Mouse (Mus musculus) liver, embryonic 16.5 days (tissue): ENCODE results near the gene Gm21860. TPM values are rescaled to one million over a fixed set of nuclear protein-coding genes. Genes with fewer than 3 reads are reported as not detected.
A peak's percentile ranks its signal among the peaks of the same experiment; 100 is the strongest.
"Not testable (repeated sequence)": the region's sequence is repeated elsewhere in the genome, so short reads cannot be mapped to it uniquely, and the experiment has no call there.

ENCODE experiments used
- ATAC-seq: fragments of 200-750 bp; cut with Nextera tagmentation; 2 replicates; pipeline ENCODE4 v1.8.0; 2017; ENCODE audit warnings: low read depth, mild to moderate bottlenecking, moderate number of reproducible peaks, moderate library complexity
- H3K27ac ChIP-seq: fragments of 300-500 bp; sonication (generic); 2 replicates; pipeline ENCODE4 v1.5.1; 2014; ENCODE audit warnings: mild to moderate bottlenecking, low read length
- H3K27me3 ChIP-seq: fragments of 300-500 bp; sonication (generic); 2 replicates; pipeline ENCODE4 v1.6.1; 2014; ENCODE audit warnings: low read depth, low read length, mixed read lengths; ENCODE audit not compliant: control insufficient read depth, insufficient read depth
- H3K36me3 ChIP-seq: fragments of 300-500 bp; sonication (generic); 2 replicates; pipeline ENCODE4 v1.6.1; 2014; ENCODE audit warnings: mild to moderate bottlenecking; ENCODE audit not compliant: control insufficient read depth, insufficient read depth
- H3K4me1 ChIP-seq: fragments of 300-500 bp; sonication (generic); 2 replicates; pipeline ENCODE4 v1.6.1; 2014; ENCODE audit warnings: low read depth, low read length, mixed read lengths; ENCODE audit not compliant: control insufficient read depth
- H3K4me2 ChIP-seq: fragments of 300-500 bp; sonication (generic); 2 replicates; pipeline ENCODE4 v1.6.1; 2014; ENCODE audit warnings: low read depth, low read length, mixed read lengths
- H3K4me3 ChIP-seq: fragments of 300-500 bp; sonication (generic); 2 replicates; pipeline ENCODE4 v1.5.1; 2014; ENCODE audit warnings: low read depth, mild to moderate bottlenecking, low read length
- H3K9ac ChIP-seq: fragments of 300-500 bp; sonication (generic); 2 replicates; pipeline ENCODE4 v1.6.1; 2014; ENCODE audit warnings: low read depth, low read length
- H3K9me3 ChIP-seq: fragments of 300-500 bp; sonication (generic); replicated peaks from 2 replicates; pipeline ENCODE4 v1.6.1; 2016; ENCODE audit warnings: low read length; ENCODE audit not compliant: control insufficient read depth
- WGBS: fragments of 180-500 bp; shearing (Covaris S2); extraction: QIAGEN DNeasy Blood & Tissue Kit; methylation state at CpG from one replicate; pipeline ENCODE4 v1.1.7; 2014; ENCODE audit not compliant: insufficient replicate concordance; 5-methylcytosine and 5-hydroxymethylcytosine counted together
- polyA plus RNA-seq: library from polyadenylated mRNA; unstranded; fragments of >200 nt; fragmentation: Nextera tagmentation; extraction: Ambion mirVana; gene quantifications from 2 replicates; pipeline ENCODE4 v1.2.1, GENCODE M21; 2015

Gm21860 gene
- polyA plus RNA-seq, 1 experiment from 2014 or later, result not detected

- not testable (repeated sequence) for H3K4me3 ChIP-seq, H3K9ac ChIP-seq, H3K4me2 ChIP-seq, H3K27me3 ChIP-seq, H3K4me1 ChIP-seq, H3K27ac ChIP-seq
- peak; percentile 28 for ATAC-seq
- Histone ChIP-seq H3K9me3 (peaks cover 42% of the 10 kb centered on the region), H3K36me3 (peaks cover 46% of the 10 kb centered on the region)
- WGBS, result 74% methylated on average over 38 of the region's 38 CpGs
Measured at GRCm38 (mm10) chrY:90741006-90741405, 13.6 kb downstream of the Gm21860 start.

GRCm38 (mm10) chrY:90740013-90740561 lies 14.5 kb downstream of the Gm21860 start:
- peaks cover 41% of the 10 kb centered on the region for H3K36me3 ChIP-seq
- H3K4me1 ChIP-seq, result no peaks in the 10 kb centered on the region
- ATAC-seq, result no peak
- no peak overlapping the region for H3K9ac ChIP-seq
- H3K27ac ChIP-seq, result no peak overlapping the region
- H3K4me2 ChIP-seq, result no peak overlapping the region
- WGBS, result 37% methylated on average over 14 of the region's 14 CpGs
- H3K9me3 ChIP-seq, result peaks cover 42% of the 10 kb centered on the region
- H3K27me3 ChIP-seq, result no peaks in the 10 kb centered on the region
- H3K4me3 ChIP-seq, result no peak overlapping the region

DNA sequence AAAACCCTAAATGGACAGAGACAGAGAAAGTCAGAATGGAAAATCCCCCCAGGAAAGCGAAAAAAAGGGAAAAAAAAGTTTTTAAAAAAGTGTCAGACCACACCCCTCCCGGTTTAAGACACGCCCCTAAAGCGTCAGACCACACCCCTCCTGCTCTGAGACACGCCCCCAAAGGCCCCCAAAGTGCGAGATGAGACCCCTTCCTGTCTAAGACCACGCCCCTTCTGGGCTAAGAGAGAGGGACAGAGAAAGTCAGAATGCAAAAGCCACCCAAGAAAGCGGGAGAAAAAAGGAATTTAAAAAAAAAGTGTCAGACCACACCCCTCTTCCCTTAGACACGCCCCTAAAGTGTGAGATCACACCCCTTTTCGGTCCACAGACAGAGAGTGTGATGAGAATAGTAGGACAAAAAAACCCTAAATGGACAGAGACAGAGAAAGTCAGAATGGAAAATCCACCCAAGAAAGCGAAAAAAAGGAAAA lies 15.0 kb downstream of the Gm21860 start:
- H3K4me1 ChIP-seq, ATAC-seq, H3K27ac ChIP-seq, H3K9ac ChIP-seq, H3K4me3 ChIP-seq, H3K4me2 ChIP-seq, H3K27me3 ChIP-seq: not testable (repeated sequence)
- 42% methylated on average over 11 of the region's 11 CpGs for WGBS
- Histone ChIP-seq H3K36me3 (peaks cover 41% of the 10 kb centered on the region), H3K9me3 (peaks cover 42% of the 10 kb centered on the region)

DNA sequence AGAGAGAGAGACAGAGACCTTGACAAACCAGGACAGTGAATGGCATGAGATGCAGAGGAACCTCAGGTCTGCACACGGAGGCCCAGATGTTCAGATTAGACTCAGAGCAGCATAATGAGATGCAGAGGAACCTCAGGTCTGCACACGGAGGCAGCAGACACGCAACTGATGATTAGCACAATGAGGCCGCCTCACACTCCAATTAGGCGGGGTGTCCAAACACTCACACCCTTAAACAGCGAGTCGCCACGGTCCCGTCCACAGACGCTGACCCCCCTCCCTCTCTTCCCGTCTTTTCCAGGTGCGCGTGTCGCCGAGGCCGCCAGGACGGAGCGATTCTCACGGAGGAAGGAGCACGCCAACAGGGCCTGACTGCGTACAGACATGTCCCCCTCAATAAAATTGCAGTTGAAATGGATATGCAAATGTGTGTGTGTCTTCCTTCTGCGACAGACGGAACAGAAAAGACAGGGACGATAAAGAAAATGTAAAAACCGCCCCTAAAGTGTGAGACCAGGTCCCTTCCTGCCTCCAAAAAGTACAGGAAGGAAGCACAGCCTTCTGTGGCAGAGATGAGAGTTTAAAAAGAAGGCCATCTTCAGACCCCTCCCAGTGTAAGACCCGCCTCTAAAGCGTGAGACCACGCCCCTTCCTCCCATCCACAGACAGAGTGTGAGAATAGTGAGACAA lies 15.6 kb downstream of the Gm21860 start:
- H3K9ac ChIP-seq, H3K27ac ChIP-seq, H3K4me1 ChIP-seq, H3K27me3 ChIP-seq, H3K4me3 ChIP-seq, ATAC-seq, H3K4me2 ChIP-seq: not testable (repeated sequence)
- WGBS, result 62% methylated on average over 28 of the region's 28 CpGs
- Histone ChIP-seq H3K9me3 (peaks cover 38% of the 10 kb centered on the region), H3K36me3 (peaks cover 39% of the 10 kb centered on the region)

- no peak for ATAC-seq
- Histone ChIP-seq H3K36me3 (peaks cover 39% of the 10 kb centered on the region), H3K4me1 (no peaks in the 10 kb centered on the region), H3K4me2 (no peak overlapping the region), H3K27ac (no peak overlapping the region), H3K9ac (no peak overlapping the region), H3K9me3 (peaks cover 38% of the 10 kb centered on the region), H3K27me3 (no peaks in the 10 kb centered on the region), H3K4me3 (no peak overlapping the region)
- 88% methylated on average over 1 of the region's 1 CpGs for WGBS
Measured at GRCm38 (mm10) chrY:90738431-90738680, 16.3 kb downstream of the Gm21860 start.

- H3K27me3 ChIP-seq, result no peaks in the 10 kb centered on the region
- ATAC-seq, result no peak
- 63% methylated on average over 4 of the region's 7 CpGs for WGBS
Measured at GRCm38 (mm10) chrY:90737606-90738430, 16.8 kb downstream of the Gm21860 start.

DNA sequence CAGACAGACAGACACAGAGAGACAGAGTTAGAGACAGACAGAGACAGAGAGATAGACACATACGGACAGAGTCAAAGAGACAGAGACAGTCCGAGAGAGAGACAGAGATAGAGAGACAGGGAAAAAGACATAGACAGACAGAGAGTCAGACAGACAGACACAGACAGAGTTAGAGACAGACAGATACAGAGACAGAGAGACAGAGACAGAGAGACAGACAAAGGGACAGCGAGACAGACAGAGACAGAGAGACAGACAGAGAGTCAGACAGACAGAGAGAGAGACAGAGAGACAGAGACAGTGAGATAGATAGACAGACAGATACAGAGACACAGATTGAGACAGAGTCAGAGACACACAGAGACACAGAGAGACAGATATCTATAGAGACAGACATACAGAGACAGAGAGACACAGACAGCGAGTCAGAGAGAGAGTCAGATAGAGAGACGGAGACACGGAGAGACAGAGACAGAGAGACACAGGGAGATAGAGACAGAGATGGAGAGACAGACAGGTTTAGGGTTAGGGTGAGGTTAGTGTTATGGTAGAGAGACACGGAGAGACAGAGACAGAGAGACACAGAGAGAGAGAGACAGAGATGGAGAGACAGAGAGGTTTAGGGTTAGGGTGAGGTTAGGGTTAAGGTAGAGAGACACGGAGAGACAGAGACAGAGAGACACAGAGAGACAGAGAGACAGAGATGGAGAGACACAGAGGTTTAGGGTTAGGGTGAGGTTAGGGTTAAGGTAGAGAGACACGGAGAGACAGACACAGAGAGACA lies 18.2 kb downstream of the Gm21860 start:
- H3K4me3 ChIP-seq, H3K4me2 ChIP-seq, H3K4me1 ChIP-seq, H3K27ac ChIP-seq, H3K27me3 ChIP-seq, H3K9ac ChIP-seq, ATAC-seq: not testable (repeated sequence)
- peaks cover 25% of the 10 kb centered on the region for H3K9me3 ChIP-seq
- 68% methylated on average over 4 of the region's 9 CpGs for WGBS
- H3K36me3 ChIP-seq, result peaks cover 26% of the 10 kb centered on the region

More at GRCm38 (mm10) chrY:90737606-90738430, 16.8 kb downstream of the Gm21860 start:
- Histone ChIP-seq H3K4me3 (no peak overlapping the region), H3K36me3 (peaks cover 39% of the 10 kb centered on the region), H3K9ac (no peak overlapping the region), H3K4me1 (no peaks in the 10 kb centered on the region), H3K4me2 (no peak overlapping the region), H3K9me3 (peaks cover 37% of the 10 kb centered on the region), H3K27ac (no peak overlapping the region)

DNA sequence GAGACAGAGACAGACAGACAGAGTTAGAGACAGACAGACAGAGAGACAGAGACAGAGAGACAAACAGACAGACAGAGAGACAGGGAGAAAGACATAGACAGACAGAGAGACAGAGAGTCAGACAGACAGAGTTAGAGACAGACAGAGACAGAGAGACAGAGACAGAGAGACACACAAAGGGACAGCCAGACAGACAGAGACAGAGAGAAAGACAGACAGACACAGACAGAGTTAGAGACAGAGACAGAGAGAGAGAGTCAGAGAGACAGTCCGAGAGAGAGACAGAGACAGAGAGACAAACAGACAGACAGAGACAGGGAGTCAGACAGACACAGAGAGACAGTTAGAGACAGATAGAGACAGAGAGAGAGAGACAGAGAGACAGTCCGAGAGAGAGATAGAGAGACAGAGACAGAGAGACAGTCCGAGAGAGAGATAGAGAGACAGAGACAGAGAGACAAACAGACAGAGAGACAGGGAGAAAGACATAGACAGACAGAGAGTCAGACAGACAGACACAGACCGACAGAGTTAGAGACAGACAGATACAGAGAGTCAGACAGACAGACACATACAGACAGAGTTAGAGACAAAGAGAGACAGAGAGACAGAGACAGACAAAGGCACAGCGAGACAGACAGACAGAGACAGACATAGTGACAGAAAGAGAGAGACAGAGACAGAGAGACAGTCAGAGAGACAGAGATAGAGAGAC lies 19.3 kb downstream of the Gm21860 start:
- Histone ChIP-seq H3K36me3 (peaks cover 19% of the 10 kb centered on the region), H3K9me3 (peaks cover 18% of the 10 kb centered on the region)
- not testable (repeated sequence) for H3K4me2 ChIP-seq, H3K4me3 ChIP-seq, H3K27ac ChIP-seq, H3K27me3 ChIP-seq, ATAC-seq, H3K4me1 ChIP-seq, H3K9ac ChIP-seq
- 58% methylated on average over 4 of the region's 5 CpGs for WGBS
